Mouse (Mus musculus): ENCODE results near the gene 4930452B06Rik. TPM values are rescaled to one million over a fixed set of nuclear protein-coding genes. Genes with fewer than 3 reads are reported as not detected.
"Not testable (repeated sequence)": the region's sequence is repeated elsewhere in the genome, so short reads cannot be mapped to it uniquely, and the experiment has no call there.

4930452B06Rik gene
- polyA plus RNA-seq, 1 experiment from 2014 or later: 8.4 TPM

DNA sequence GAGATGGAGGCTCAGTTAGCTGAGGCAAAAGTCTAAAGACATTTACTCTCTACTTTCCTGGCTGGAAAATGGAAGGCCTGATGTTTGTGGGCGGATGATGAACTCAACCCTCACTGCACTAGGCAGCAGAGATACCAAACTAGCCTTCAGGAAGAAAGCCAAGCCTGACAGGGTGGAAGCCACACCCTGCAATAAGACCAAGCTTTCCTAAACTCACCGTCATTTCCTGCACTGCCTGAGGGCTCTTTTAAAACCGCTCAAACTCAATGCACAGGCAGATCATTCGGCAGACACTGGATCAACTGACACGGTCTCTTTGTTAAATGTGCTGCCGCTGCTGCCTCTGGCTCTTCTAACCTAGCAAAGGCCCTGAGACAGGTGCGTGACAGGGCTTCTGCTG, 50.4 kb downstream of the 4930452B06Rik start:
- no peak for DNase-seq (ENCODE audit: low spot score)
- H3K36me3 ChIP-seq (ENCODE audit: insufficient read depth, low read length): no peaks in the 10 kb centered on the region
- H3K27ac ChIP-seq: no peak overlapping the region
- no peak for TF ChIP-seq CTCF (IDR thresholded peaks at IDR 0.05; ENCODE audit: low read depth)
- no peak overlapping the region for H3K4me2 ChIP-seq (ENCODE audit: low read length)
- no peaks in the 10 kb centered on the region for H3K27me3 ChIP-seq (ENCODE audit: insufficient read depth, low read length)
- no peak for ATAC-seq (replicated peaks; ENCODE audit: low FRiP score, low read depth)
- H3K4me1 ChIP-seq (replicated peaks; ENCODE audit: insufficient read depth, low read length): no peaks in the 10 kb centered on the region
- no peak overlapping the region for H3K9ac ChIP-seq (ENCODE audit: low read depth, low read length)
- H3K4me3 ChIP-seq (replicated peaks; ENCODE audit: low read depth, low read length): no peak overlapping the region
- 55% methylated on average over 7 of the region's 7 CpGs for WGBS
- no peaks in the 10 kb centered on the region for H3K9me3 ChIP-seq (replicated peaks; ENCODE audit: low read length)

DNA sequence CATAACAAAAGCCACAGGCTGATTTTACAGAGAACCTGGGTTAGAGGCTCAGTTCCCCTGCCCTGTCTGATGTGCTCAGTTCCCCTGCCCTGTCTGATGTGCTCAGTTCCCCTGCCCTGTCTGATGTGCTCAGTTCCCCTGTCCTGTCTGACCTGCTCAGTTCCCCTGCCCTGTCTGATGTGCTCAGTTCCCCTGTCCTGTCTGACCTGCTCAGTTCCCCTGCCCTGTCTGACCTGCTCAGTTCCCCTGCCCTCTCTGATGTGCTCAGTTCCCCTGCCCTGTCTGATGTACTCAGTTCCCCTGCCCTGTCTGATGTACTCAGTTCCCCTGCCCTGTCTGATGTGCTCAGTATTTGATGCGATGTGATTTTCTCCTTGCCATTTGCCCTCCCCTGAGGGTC, 51.6 kb downstream of the 4930452B06Rik start:
- not testable (repeated sequence) for H3K9ac ChIP-seq (ENCODE audit: low read depth, low read length); DNase-seq (ENCODE audit: low spot score); H3K4me3 ChIP-seq (replicated peaks; ENCODE audit: low read depth, low read length); H3K9me3 ChIP-seq (replicated peaks; ENCODE audit: low read length); H3K4me2 ChIP-seq (ENCODE audit: low read length); H3K36me3 ChIP-seq (ENCODE audit: insufficient read depth, low read length); ATAC-seq (replicated peaks; ENCODE audit: low FRiP score, low read depth); H3K27me3 ChIP-seq (ENCODE audit: insufficient read depth, low read length); H3K4me1 ChIP-seq (replicated peaks; ENCODE audit: insufficient read depth, low read length); H3K27ac ChIP-seq
- WGBS: 90% methylated on average over 1 of the region's 1 CpGs

DNA sequence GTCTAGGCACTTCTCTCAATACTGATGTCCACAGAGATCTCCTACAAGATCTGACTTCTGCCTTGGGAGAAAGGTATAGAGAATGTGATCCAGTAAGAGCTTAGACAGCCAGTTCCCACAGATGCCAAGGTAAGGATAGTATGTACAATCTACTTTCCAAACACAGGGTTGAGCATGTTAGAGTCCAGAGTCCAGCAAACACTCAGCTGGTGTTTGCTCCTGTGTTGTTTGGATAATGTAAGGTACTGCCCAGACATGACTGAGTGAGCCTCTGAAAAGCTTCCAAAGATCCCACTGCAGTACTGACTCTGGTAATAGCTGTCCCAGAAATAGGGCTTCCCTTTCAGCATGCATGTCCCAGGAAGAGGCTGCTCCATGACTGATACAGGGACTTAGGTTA, 54.0 kb downstream of the 4930452B06Rik start:
- Histone ChIP-seq H3K4me3 (replicated peaks; ENCODE audit: low read depth, low read length) (no peak overlapping the region), H3K4me1 (replicated peaks; ENCODE audit: insufficient read depth, low read length) (no peaks in the 10 kb centered on the region), H3K4me2 (ENCODE audit: low read length) (no peak overlapping the region), H3K36me3 (ENCODE audit: insufficient read depth, low read length) (no peaks in the 10 kb centered on the region), H3K27ac (no peak overlapping the region), H3K9ac (ENCODE audit: low read depth, low read length) (no peak overlapping the region), H3K27me3 (ENCODE audit: insufficient read depth, low read length) (no peaks in the 10 kb centered on the region), H3K9me3 (replicated peaks; ENCODE audit: low read length) (no peaks in the 10 kb centered on the region)
- DNase-seq (ENCODE audit: low spot score) (no peak), ATAC-seq (replicated peaks; ENCODE audit: low FRiP score, low read depth) (no peak)
- no peak for TF ChIP-seq CTCF (IDR thresholded peaks at IDR 0.05; ENCODE audit: low read depth)

DNA sequence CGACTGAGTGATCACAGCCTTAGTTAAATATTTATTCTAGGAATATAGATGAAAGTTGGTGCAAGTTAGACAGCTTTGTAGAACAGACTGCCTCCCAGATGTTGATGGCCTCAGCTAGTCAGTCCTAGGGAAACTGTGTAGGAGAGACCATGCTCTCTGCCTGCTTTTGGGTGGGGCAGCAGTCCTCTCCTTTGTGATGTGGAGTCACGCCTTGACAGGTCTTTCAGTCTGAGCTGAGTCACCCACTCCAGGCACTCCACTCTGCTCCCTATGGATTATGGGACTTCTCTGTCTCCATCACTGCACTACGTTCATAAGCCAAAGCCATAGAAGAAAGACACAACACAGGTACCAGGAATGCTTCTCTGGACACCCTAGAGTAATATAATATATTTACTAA, 55.9 kb downstream of the 4930452B06Rik start:
- WGBS: 69% methylated on average over 3 of the region's 3 CpGs
- no peak for ATAC-seq (replicated peaks; ENCODE audit: low FRiP score, low read depth)

DNA sequence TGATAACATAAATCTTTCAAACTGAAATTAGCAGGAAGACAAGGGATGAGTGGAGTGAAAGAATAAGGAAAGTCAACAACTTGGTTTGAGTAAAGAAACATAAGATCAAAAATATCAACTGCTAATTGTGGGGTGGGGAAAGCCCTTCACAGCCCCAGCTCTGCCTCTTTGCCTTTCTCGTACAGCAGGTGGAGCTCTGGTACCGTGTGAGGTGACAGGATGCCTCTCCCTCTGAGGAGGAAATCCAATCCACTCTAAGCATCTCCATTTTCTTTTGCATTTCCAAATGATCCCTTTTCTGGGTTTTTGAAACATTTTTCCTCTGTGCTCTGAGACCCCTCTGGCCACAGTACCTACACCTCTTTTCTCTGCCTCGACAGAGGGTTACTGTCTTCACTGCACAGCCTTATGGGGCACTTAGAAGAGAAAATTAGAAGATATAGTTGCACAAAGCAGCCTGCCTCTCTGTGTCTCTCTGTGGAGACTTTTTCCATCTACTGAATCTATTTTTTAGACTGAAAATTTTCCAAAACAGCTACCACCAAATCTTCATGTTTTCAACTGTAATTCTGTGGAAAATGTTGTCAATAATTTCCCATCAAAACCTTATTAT, 57.4 kb downstream of the 4930452B06Rik start:
- Histone ChIP-seq H3K27me3 (ENCODE audit: insufficient read depth, low read length) (no peaks in the 10 kb centered on the region), H3K4me2 (ENCODE audit: low read length) (no peak overlapping the region), H3K36me3 (ENCODE audit: insufficient read depth, low read length) (no peaks in the 10 kb centered on the region), H3K4me1 (replicated peaks; ENCODE audit: insufficient read depth, low read length) (no peaks in the 10 kb centered on the region), H3K4me3 (replicated peaks; ENCODE audit: low read depth, low read length) (no peak overlapping the region), H3K27ac (no peak overlapping the region), H3K9ac (ENCODE audit: low read depth, low read length) (no peak overlapping the region), H3K9me3 (replicated peaks; ENCODE audit: low read length) (no peaks in the 10 kb centered on the region)
- TF ChIP-seq CTCF (IDR thresholded peaks at IDR 0.05; ENCODE audit: low read depth): peak; percentile 92
- WGBS: 3% methylated on average over 3 of the region's 3 CpGs
- DNase-seq (ENCODE audit: low spot score) (peak; percentile 86), ATAC-seq (replicated peaks; ENCODE audit: low FRiP score, low read depth) (no peak; the same call in 1 of the 2 replicates)

More for the DNA sequence above, 55.9 kb downstream of the 4930452B06Rik start:
- Histone ChIP-seq H3K27me3 (ENCODE audit: insufficient read depth, low read length) (no peaks in the 10 kb centered on the region), H3K4me3 (replicated peaks; ENCODE audit: low read depth, low read length) (no peak overlapping the region), H3K9ac (ENCODE audit: low read depth, low read length) (no peak overlapping the region), H3K4me1 (replicated peaks; ENCODE audit: insufficient read depth, low read length) (no peaks in the 10 kb centered on the region), H3K4me2 (ENCODE audit: low read length) (no peak overlapping the region), H3K36me3 (ENCODE audit: insufficient read depth, low read length) (no peaks in the 10 kb centered on the region), H3K27ac (no peak overlapping the region), H3K9me3 (replicated peaks; ENCODE audit: low read length) (no peaks in the 10 kb centered on the region)
- DNase-seq (ENCODE audit: low spot score): no peak
- TF ChIP-seq CTCF (IDR thresholded peaks at IDR 0.05; ENCODE audit: low read depth): no peak

DNA sequence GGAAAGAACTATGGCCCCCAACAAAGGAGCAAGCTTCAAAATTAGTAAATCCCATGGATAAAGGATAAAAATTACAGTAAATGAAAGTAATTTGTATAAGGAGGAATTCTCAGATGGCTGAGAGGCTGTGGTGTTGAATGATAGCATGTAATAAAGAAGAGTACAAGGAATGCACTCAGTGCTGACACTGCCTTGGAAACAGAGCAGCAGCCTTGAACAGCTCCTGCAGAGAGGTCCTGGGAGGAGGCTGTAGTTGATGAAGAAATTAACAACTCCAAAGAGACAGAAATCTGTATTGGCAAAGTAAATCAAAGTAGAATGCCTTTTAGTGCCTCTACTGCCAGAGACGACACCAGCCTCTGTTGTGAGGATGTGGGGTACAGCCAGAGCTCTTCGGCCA, 61.1 kb downstream of the 4930452B06Rik start:
- no peak for TF ChIP-seq CTCF (IDR thresholded peaks at IDR 0.05; ENCODE audit: low read depth)
- no peak for DNase-seq (ENCODE audit: low spot score)
- WGBS: 69% methylated on average over 2 of the region's 2 CpGs

DNA sequence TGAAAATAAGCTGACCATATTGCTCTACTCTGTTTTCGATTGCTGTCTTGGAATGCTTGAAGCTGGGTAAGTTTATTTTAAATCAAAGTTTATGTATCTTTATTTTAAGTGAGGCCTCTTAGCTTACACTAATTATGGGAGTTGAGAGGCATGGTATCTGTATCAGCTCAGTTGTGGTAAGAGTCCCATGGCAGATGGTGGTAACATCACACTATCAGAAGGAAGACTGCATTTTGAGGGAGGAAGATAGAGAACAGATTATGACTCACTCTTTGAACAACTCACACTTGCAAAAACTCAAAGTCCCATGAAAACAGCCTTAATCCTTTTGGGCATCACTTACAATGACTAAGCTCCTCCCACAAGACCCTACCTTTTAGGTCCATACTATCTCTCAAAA, 81.0 kb downstream of the 4930452B06Rik start:
- ATAC-seq (replicated peaks; ENCODE audit: low FRiP score, low read depth) (no peak), DNase-seq (ENCODE audit: low spot score) (no peak)

More for the DNA sequence above, 61.1 kb downstream of the 4930452B06Rik start:
- Histone ChIP-seq H3K9me3 (replicated peaks; ENCODE audit: low read length) (no peaks in the 10 kb centered on the region), H3K4me1 (replicated peaks; ENCODE audit: insufficient read depth, low read length) (no peaks in the 10 kb centered on the region), H3K36me3 (ENCODE audit: insufficient read depth, low read length) (no peaks in the 10 kb centered on the region), H3K27me3 (ENCODE audit: insufficient read depth, low read length) (no peaks in the 10 kb centered on the region), H3K27ac (no peak overlapping the region), H3K9ac (ENCODE audit: low read depth, low read length) (no peak overlapping the region), H3K4me3 (replicated peaks; ENCODE audit: low read depth, low read length) (no peak overlapping the region), H3K4me2 (ENCODE audit: low read length) (no peak overlapping the region)
- ATAC-seq (replicated peaks; ENCODE audit: low FRiP score, low read depth): no peak

DNA sequence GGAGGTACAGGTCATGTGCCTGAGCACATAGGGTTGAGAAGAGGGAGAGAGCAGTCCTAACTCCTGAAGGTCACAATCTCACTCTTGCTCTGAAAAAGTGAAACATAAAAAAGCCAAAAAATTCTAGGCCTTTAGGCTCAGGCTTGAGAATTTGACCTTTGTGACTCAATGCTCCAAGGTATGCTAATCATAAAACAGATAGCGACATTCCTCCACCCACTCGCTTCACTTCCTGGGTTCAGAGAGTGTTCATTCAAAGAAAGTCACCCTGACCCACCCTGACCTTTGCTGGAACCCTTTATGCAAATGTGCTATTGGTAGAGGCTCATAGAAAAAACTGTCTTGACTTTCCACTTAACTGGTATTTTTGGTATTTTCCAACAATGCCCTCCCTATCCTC, 115.0 kb downstream of the 4930452B06Rik start:
- H3K9me3 ChIP-seq (replicated peaks; ENCODE audit: low read length); H3K27ac ChIP-seq; H3K9ac ChIP-seq (ENCODE audit: low read depth, low read length); H3K27me3 ChIP-seq (ENCODE audit: insufficient read depth, low read length); H3K4me2 ChIP-seq (ENCODE audit: low read length); H3K36me3 ChIP-seq (ENCODE audit: insufficient read depth, low read length); DNase-seq (ENCODE audit: low spot score); ATAC-seq (replicated peaks; ENCODE audit: low FRiP score, low read depth); H3K4me3 ChIP-seq (replicated peaks; ENCODE audit: low read depth, low read length); H3K4me1 ChIP-seq (replicated peaks; ENCODE audit: insufficient read depth, low read length): not testable (repeated sequence)
- WGBS: 89% methylated on average over 2 of the region's 2 CpGs

More for the DNA sequence above, 81.0 kb downstream of the 4930452B06Rik start:
- H3K4me1 ChIP-seq (replicated peaks; ENCODE audit: insufficient read depth, low read length): no peaks in the 10 kb centered on the region
- TF ChIP-seq CTCF (IDR thresholded peaks at IDR 0.05; ENCODE audit: low read depth): no peak
- H3K27ac ChIP-seq: no peak overlapping the region
- H3K36me3 ChIP-seq (ENCODE audit: insufficient read depth, low read length): no peaks in the 10 kb centered on the region
- no peaks in the 10 kb centered on the region for H3K9me3 ChIP-seq (replicated peaks; ENCODE audit: low read length)
- H3K4me3 ChIP-seq (replicated peaks; ENCODE audit: low read depth, low read length): no peak overlapping the region
- H3K4me2 ChIP-seq (ENCODE audit: low read length): no peak overlapping the region
- WGBS: 92% methylated on average over 1 of the region's 1 CpGs
- H3K27me3 ChIP-seq (ENCODE audit: insufficient read depth, low read length): no peaks in the 10 kb centered on the region
- no peak overlapping the region for H3K9ac ChIP-seq (ENCODE audit: low read depth, low read length)

Measured in kidney, postnatal 0 days (tissue).